Mouse (Mus musculus): ENCODE results near the gene Plekha6.

DNA sequence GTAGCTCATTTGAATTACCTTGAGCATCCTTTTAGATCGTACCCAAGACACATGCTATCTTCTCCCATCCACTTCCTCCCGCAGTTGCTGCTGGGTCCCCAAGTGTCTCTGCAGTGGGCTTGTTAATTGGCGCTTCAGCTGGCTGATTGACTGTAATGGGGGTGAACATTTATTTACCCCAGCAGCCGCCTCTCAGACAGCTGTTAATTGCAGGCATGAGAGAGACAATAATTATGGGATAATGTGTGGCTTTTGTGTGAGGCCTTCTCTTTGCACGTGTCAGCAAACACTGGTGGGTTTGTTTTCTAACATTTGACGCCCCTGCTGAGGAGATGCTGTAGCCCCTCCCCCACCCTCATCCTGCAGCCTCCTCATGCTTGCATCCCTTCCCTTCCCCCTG, 32.2 kb downstream of the Plekha6 start:
- TF ChIP-seq CTCF (IDR thresholded peaks at IDR 0.05; ENCODE audit: low read depth, low read length) (no peak), POLR2A (IDR thresholded peaks at IDR 0.05; ENCODE audit: borderline replicate concordance, low read depth, low read length) (no peak)
